ENCODE assay signal across 8 mouse cellular contexts in the genomic region with DNA sequence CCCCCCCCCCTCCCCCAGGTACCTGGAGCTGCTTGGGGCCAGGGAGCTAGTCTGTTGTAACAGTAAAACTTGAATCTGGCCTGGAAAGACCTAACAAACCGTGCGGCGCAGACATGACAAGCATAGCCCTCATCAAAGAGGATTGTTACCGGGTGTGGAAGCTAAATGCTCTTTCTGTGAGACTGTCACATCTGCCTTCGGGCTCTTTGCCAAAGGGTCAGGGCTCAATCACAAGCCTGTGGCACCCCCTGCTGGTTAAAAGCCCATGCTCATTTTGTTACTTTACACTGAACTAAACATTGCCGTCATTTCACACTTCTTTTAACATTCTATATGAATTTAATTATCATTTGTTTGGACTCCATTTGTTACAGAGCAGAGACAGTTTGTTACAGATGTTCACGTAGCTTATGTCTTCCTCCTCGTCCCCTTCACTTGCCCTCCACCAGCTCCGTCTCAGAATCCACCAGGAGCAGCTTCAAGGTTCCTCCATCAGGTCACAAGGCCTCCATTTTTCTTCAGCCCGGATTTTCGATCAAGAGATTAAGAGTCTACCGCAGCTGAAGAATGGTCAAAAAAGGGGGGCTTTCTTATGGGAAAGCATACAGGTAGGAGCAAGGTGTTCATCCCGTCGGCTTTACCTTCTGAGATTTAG.
DNase-seq lines count a peak whose midpoint lies in the region; ATAC-seq lines count a peak whose summit lies in the region.

No protein-coding gene starts in this region.

- H3K4me3 ChIP-seq in embryonic facial prominence, embryonic 11.5 days (ENCODE audit: low read depth, low read length), result peak overlapping the region; percentile 27
- H3K4me3 ChIP-seq in heart, embryonic 14.5 days (ENCODE audit: control insufficient read depth in 1 of 2, insufficient read depth in 1 of 2, low read depth in 1 of 2, low read length in 2 of 2), result peak overlapping the region; percentile 35 to 37
- peak overlapping the region; percentile 33 for H3K4me3 ChIP-seq in neural tube, embryonic 11.5 days (ENCODE audit: low read depth, low read length)

- peak overlapping the region; percentile 39; the same call in 1 of the 2 replicates for H3K9ac ChIP-seq in embryonic facial prominence, embryonic 11.5 days (replicated peaks; ENCODE audit: low read length)
- 0 out of 2 replicates have a peak overlapping the region, but pooled peaks have one; percentile 34 for H3K9ac ChIP-seq in heart, embryonic 14.5 days (ENCODE audit: low read length)
- H3K9ac ChIP-seq in neural tube, embryonic 11.5 days (ENCODE audit: low read length), result peak overlapping the region; percentile 57

- ATAC-seq in embryonic facial prominence, embryonic 11.5 days (replicated peaks; ENCODE audit: insufficient number of reproducible peaks, low FRiP score, low TSS enrichment, low read depth), result peak; percentile 74
- no peak for ATAC-seq in heart, embryonic 14.5 days (ENCODE audit: insufficient number of reproducible peaks, insufficient read depth, low FRiP score, low read depth)
- peak; percentile 63 for ATAC-seq in neural tube, embryonic 11.5 days (ENCODE audit: insufficient read depth, low FRiP score, low TSS enrichment)

- no peak overlapping the region for H3K27ac ChIP-seq in embryonic facial prominence, embryonic 11.5 days (replicated peaks; ENCODE audit: low read depth, low read length)
- H3K27ac ChIP-seq in heart, embryonic 14.5 days (replicated peaks in 1 of 2; ENCODE audit: control insufficient read depth in 1 of 2, insufficient read depth in 1 of 2, low read depth in 2 of 2, low read length in 2 of 2), result no peak overlapping the region
- H3K27ac ChIP-seq in neural tube, embryonic 11.5 days (ENCODE audit: low read depth, low read length), result peak overlapping the region; percentile 78; the same call in 1 of the 2 replicates

- DNase-seq in 3134 (ENCODE audit: extremely low read depth, insufficient read length, low spot score), result peak; percentile 7
- peak; percentile 87 for DNase-seq in adrenal gland, postnatal 14 days
- DNase-seq in embryonic facial prominence, embryonic 11.5 days (ENCODE audit: low spot score), result peak; percentile 92
- peak; percentile 86 for DNase-seq in kidney, postnatal 10 days
- DNase-seq in liver, result peak; percentile 52
- DNase-seq in neural tube, embryonic 11.5 days (ENCODE audit: low spot score), result peak; percentile 90
- DNase-seq in thymus, postnatal 0 days (ENCODE audit: low spot score), result peak; percentile 37

- no peaks in the 10 kb centered on the region for H3K4me1 ChIP-seq in embryonic facial prominence, embryonic 11.5 days (ENCODE audit: control insufficient read depth, insufficient read depth, low read length)
- 0 out of 4 replicates have a peak, but pooled peaks cover 0 to 6% of the 10 kb centered on the region in 2 experiments for H3K4me1 ChIP-seq in heart, embryonic 14.5 days (ENCODE audit: control insufficient read depth in 2 of 2, insufficient read depth in 2 of 2, low read length in 2 of 2)
- peaks cover 7% of the 10 kb centered on the region for H3K4me1 ChIP-seq in neural tube, embryonic 11.5 days (ENCODE audit: control insufficient read depth, insufficient read depth, low read length)

- no peaks in the 10 kb centered on the region for H3K36me3 ChIP-seq in embryonic facial prominence, embryonic 11.5 days (replicated peaks; ENCODE audit: control insufficient read depth, insufficient read depth, low read depth, low read length)
- H3K36me3 ChIP-seq in heart, embryonic 14.5 days (ENCODE audit: control insufficient read depth, insufficient read depth, low read length), result no peaks in the 10 kb centered on the region
- H3K36me3 ChIP-seq in neural tube, embryonic 11.5 days (ENCODE audit: control insufficient read depth, insufficient read depth, low read length), result no peaks in the 10 kb centered on the region

- peak overlapping the region; percentile 72 for H3K4me2 ChIP-seq in embryonic facial prominence, embryonic 11.5 days (ENCODE audit: low read depth, low read length)
- H3K4me2 ChIP-seq in heart, embryonic 14.5 days (ENCODE audit: low read length), result peak overlapping the region; percentile 81
- H3K4me2 ChIP-seq in neural tube, embryonic 11.5 days (ENCODE audit: low read depth), result peak overlapping the region; percentile 75

- WGBS in embryonic facial prominence, embryonic 11.5 days, result 9% methylated on average over 14 of the region's 14 CpGs
- WGBS in heart, embryonic 14.5 days, result 12% methylated on average over 14 of the region's 14 CpGs
- 9% methylated on average over 14 of the region's 14 CpGs for WGBS in neural tube, embryonic 11.5 days

- no peaks in the 10 kb centered on the region for H3K9me3 ChIP-seq in embryonic facial prominence, embryonic 11.5 days (replicated peaks; ENCODE audit: control insufficient read depth, low read length)
- no peaks in the 10 kb centered on the region for H3K9me3 ChIP-seq in heart, embryonic 14.5 days (ENCODE audit: control insufficient read depth, low read length)
- H3K9me3 ChIP-seq in neural tube, embryonic 11.5 days (ENCODE audit: control insufficient read depth, low read length), result no peaks in the 10 kb centered on the region

- no peaks in the 10 kb centered on the region for H3K27me3 ChIP-seq in embryonic facial prominence, embryonic 11.5 days (ENCODE audit: control insufficient read depth, insufficient read depth, low read length)
- H3K27me3 ChIP-seq in heart, embryonic 14.5 days (ENCODE audit: control insufficient read depth, insufficient read depth, low read length), result peaks cover 22% of the 10 kb centered on the region
- H3K27me3 ChIP-seq in neural tube, embryonic 11.5 days (ENCODE audit: control insufficient read depth, insufficient read depth, low read length), result no peaks in the 10 kb centered on the region

Comparison
In these comparisons a context has a peak if more than half of its experiments do, and no peak if none do; other contexts are left out.
1. DNase-seq: peak in every context shown above with its lines; median percentile 92 in embryonic facial prominence, embryonic 11.5 days; 90 in neural tube, embryonic 11.5 days; 87 in adrenal gland, postnatal 14 days; 86 in kidney, postnatal 10 days; 52 in liver; 37 in thymus, postnatal 0 days; 7 in 3134.